Mouse (Mus musculus) heart, postnatal 0 days (tissue): Measurements from ENCODE around the gene Map7.

ENCODE experiments used
- CTCF ChIP-seq: IDR thresholded peaks from 2 replicates; pipeline ENCODE4 v1.5.1; 2016; ENCODE audit warnings: antibody characterized with exemption, control low read depth, low read depth
- EP300 ChIP-seq: IDR thresholded peaks from 2 replicates; pipeline ENCODE4 v1.6.1; 2016; ENCODE audit warnings: antibody characterized with exemption, low read depth

GRCm38 (mm10) chr10:20111508-20111907 is 36.8 kb upstream of the Map7 start:
- TF ChIP-seq CTCF (no peak), EP300 (no peak)
